Mouse (Mus musculus): ENCODE data around the gene Sertad1. TPM values are rescaled to one million over a fixed set of nuclear protein-coding genes. Genes with fewer than 3 reads are reported as not detected.
A peak's percentile ranks its signal among the peaks of the same experiment; 100 is the strongest.

Gene Sertad1
- polyA plus RNA-seq, 1 experiment from 2014 or later: 35.6 TPM

GRCm38 (mm10) chr7:27471390-27472120 is 15.2 kb upstream of the Sertad1 start:
- 89% methylated on average over 11 of the region's 11 CpGs for WGBS
- no peaks in the 10 kb centered on the region for H3K27me3 ChIP-seq (ENCODE audit: control insufficient read depth, insufficient read depth, low read length)
- H3K4me3 ChIP-seq (ENCODE audit: low read length): no peak overlapping the region
- H3K36me3 ChIP-seq (ENCODE audit: control insufficient read depth, insufficient read depth, low read length): peaks cover 7% of the 10 kb centered on the region
- H3K9me3 ChIP-seq (ENCODE audit: control insufficient read depth, low read length): no peaks in the 10 kb centered on the region
- H3K4me2 ChIP-seq (replicated peaks; ENCODE audit: low read depth, low read length): no peak overlapping the region
- H3K27ac ChIP-seq (ENCODE audit: low read depth, low read length): no peak overlapping the region
- no peak for ATAC-seq (ENCODE audit: low FRiP score, low TSS enrichment)
- H3K4me1 ChIP-seq (ENCODE audit: control insufficient read depth, insufficient read depth, low read length): peaks cover 18% of the 10 kb centered on the region
- no peak overlapping the region for H3K9ac ChIP-seq (ENCODE audit: low read depth, low read length)

GRCm38 (mm10) chr7:27472596-27472995 is 14.1 kb upstream of the Sertad1 start:
- Histone ChIP-seq H3K4me1 (ENCODE audit: control insufficient read depth, insufficient read depth, low read length) (peaks cover 15% of the 10 kb centered on the region), H3K36me3 (ENCODE audit: control insufficient read depth, insufficient read depth, low read length) (peaks cover 12% of the 10 kb centered on the region), H3K4me3 (ENCODE audit: low read length) (peak overlapping the region; percentile 72), H3K27me3 (ENCODE audit: control insufficient read depth, insufficient read depth, low read length) (no peaks in the 10 kb centered on the region), H3K9me3 (ENCODE audit: control insufficient read depth, low read length) (no peaks in the 10 kb centered on the region), H3K4me2 (replicated peaks; ENCODE audit: low read depth, low read length) (peak overlapping the region; percentile 38), H3K27ac (ENCODE audit: low read depth, low read length) (peak overlapping the region; percentile 96; the same call in 1 of the 2 replicates), H3K9ac (ENCODE audit: low read depth, low read length) (0 out of 2 replicates have a peak overlapping the region, but pooled peaks have one; percentile 5)
- ATAC-seq (ENCODE audit: low FRiP score, low TSS enrichment): no peak
- 48% methylated on average over 7 of the region's 7 CpGs for WGBS

- WGBS: under 1% methylated on average over 36 of the region's 36 CpGs
- ATAC-seq (ENCODE audit: low FRiP score, low TSS enrichment): peak; percentile 93
- peak within 1 kb of the TSS; percentile 74 for H3K9ac ChIP-seq (ENCODE audit: low read depth, low read length)
- no peaks in the 10 kb centered on the region for H3K9me3 ChIP-seq (ENCODE audit: control insufficient read depth, low read length)
- H3K27me3 ChIP-seq (ENCODE audit: control insufficient read depth, insufficient read depth, low read length): no peaks in the 10 kb centered on the region
- H3K36me3 ChIP-seq (ENCODE audit: control insufficient read depth, insufficient read depth, low read length): peaks cover 14% of the 10 kb centered on the region
- peaks cover 18% of the 10 kb centered on the region for H3K4me1 ChIP-seq (ENCODE audit: control insufficient read depth, insufficient read depth, low read length)
- H3K27ac ChIP-seq (ENCODE audit: low read depth, low read length): peak within 1 kb of the TSS; percentile 96
- peak within 1 kb of the TSS; percentile 72 for H3K4me3 ChIP-seq (ENCODE audit: low read length)
- H3K4me2 ChIP-seq (replicated peaks; ENCODE audit: low read depth, low read length): peak within 1 kb of the TSS; percentile 72
These were observed 13.4 kb upstream of the Sertad1 start, which contains the start of gene Sertad3 for GRCm38 (mm10) chr7:27473156-27473834. Gene Sertad3, plus strand, starts transcription at chr7:27473768.

GRCm38 (mm10) chr7:27473835-27474489 is 12.7 kb upstream of the Sertad1 start:
- WGBS: under 1% methylated on average over 34 of the region's 34 CpGs
- H3K4me1 ChIP-seq (ENCODE audit: control insufficient read depth, insufficient read depth, low read length): peaks cover 18% of the 10 kb centered on the region
- no peak for ATAC-seq (ENCODE audit: low FRiP score, low TSS enrichment)
- H3K4me3 ChIP-seq (ENCODE audit: low read length): peak overlapping the region; percentile 72
- H3K36me3 ChIP-seq (ENCODE audit: control insufficient read depth, insufficient read depth, low read length): peaks cover 14% of the 10 kb centered on the region
- no peaks in the 10 kb centered on the region for H3K9me3 ChIP-seq (ENCODE audit: control insufficient read depth, low read length)
- no peaks in the 10 kb centered on the region for H3K27me3 ChIP-seq (ENCODE audit: control insufficient read depth, insufficient read depth, low read length)
- peak overlapping the region; percentile 72 for H3K4me2 ChIP-seq (replicated peaks; ENCODE audit: low read depth, low read length)
- peak overlapping the region; percentile 96 for H3K27ac ChIP-seq (ENCODE audit: low read depth, low read length)
- peak overlapping the region; percentile 74 for H3K9ac ChIP-seq (ENCODE audit: low read depth, low read length)

GRCm38 (mm10) chr7:27474490-27474954 is 12.2 kb upstream of the Sertad1 start:
- ATAC-seq (ENCODE audit: low FRiP score, low TSS enrichment): peak; percentile 94
- H3K4me1 ChIP-seq (ENCODE audit: control insufficient read depth, insufficient read depth, low read length): peaks cover 18% of the 10 kb centered on the region
- H3K4me3 ChIP-seq (ENCODE audit: low read length): peak overlapping the region; percentile 72
- peak overlapping the region; percentile 74; the same call in 1 of the 2 replicates for H3K9ac ChIP-seq (ENCODE audit: low read depth, low read length)
- WGBS: under 1% methylated on average over 23 of the region's 23 CpGs
- H3K4me2 ChIP-seq (replicated peaks; ENCODE audit: low read depth, low read length): peak overlapping the region; percentile 72
- no peaks in the 10 kb centered on the region for H3K9me3 ChIP-seq (ENCODE audit: control insufficient read depth, low read length)
- H3K27me3 ChIP-seq (ENCODE audit: control insufficient read depth, insufficient read depth, low read length): no peaks in the 10 kb centered on the region
- peaks cover 14% of the 10 kb centered on the region for H3K36me3 ChIP-seq (ENCODE audit: control insufficient read depth, insufficient read depth, low read length)
- peak overlapping the region; percentile 96 for H3K27ac ChIP-seq (ENCODE audit: low read depth, low read length)

GRCm38 (mm10) chr7:27475596-27475995 is 11.1 kb upstream of the Sertad1 start:
- Histone ChIP-seq H3K27ac (ENCODE audit: low read depth, low read length) (no peak overlapping the region), H3K4me3 (ENCODE audit: low read length) (no peak overlapping the region; the same call in 1 of the 2 replicates), H3K9ac (ENCODE audit: low read depth, low read length) (peak overlapping the region; percentile 28; the same call in 1 of the 2 replicates), H3K4me1 (ENCODE audit: control insufficient read depth, insufficient read depth, low read length) (peaks cover 18% of the 10 kb centered on the region), H3K27me3 (ENCODE audit: control insufficient read depth, insufficient read depth, low read length) (no peaks in the 10 kb centered on the region), H3K36me3 (ENCODE audit: control insufficient read depth, insufficient read depth, low read length) (peaks cover 14% of the 10 kb centered on the region), H3K4me2 (replicated peaks; ENCODE audit: low read depth, low read length) (no peak overlapping the region), H3K9me3 (ENCODE audit: control insufficient read depth, low read length) (no peaks in the 10 kb centered on the region)
- 88% methylated on average over 2 of the region's 2 CpGs for WGBS
- no peak for ATAC-seq (ENCODE audit: low FRiP score, low TSS enrichment)

GRCm38 (mm10) chr7:27476098-27476635 is 10.5 kb upstream of the Sertad1 start:
- Histone ChIP-seq H3K36me3 (ENCODE audit: control insufficient read depth, insufficient read depth, low read length) (peaks cover 14% of the 10 kb centered on the region), H3K27me3 (ENCODE audit: control insufficient read depth, insufficient read depth, low read length) (no peaks in the 10 kb centered on the region), H3K9ac (ENCODE audit: low read depth, low read length) (no peak overlapping the region), H3K27ac (ENCODE audit: low read depth, low read length) (no peak overlapping the region), H3K4me2 (replicated peaks; ENCODE audit: low read depth, low read length) (no peak overlapping the region), H3K4me3 (ENCODE audit: low read length) (no peak overlapping the region), H3K9me3 (ENCODE audit: control insufficient read depth, low read length) (no peaks in the 10 kb centered on the region), H3K4me1 (ENCODE audit: control insufficient read depth, insufficient read depth, low read length) (peaks cover 21% of the 10 kb centered on the region)
- ATAC-seq (ENCODE audit: low FRiP score, low TSS enrichment): no peak
- 97% methylated on average over 14 of the region's 14 CpGs for WGBS

- Histone ChIP-seq H3K9ac (ENCODE audit: low read depth, low read length) (no peak overlapping the region), H3K4me2 (replicated peaks; ENCODE audit: low read depth, low read length) (no peak overlapping the region), H3K4me3 (ENCODE audit: low read length) (no peak overlapping the region), H3K4me1 (ENCODE audit: control insufficient read depth, insufficient read depth, low read length) (peaks cover 16% of the 10 kb centered on the region), H3K27ac (ENCODE audit: low read depth, low read length) (no peak overlapping the region), H3K36me3 (ENCODE audit: control insufficient read depth, insufficient read depth, low read length) (peaks cover 14% of the 10 kb centered on the region), H3K27me3 (ENCODE audit: control insufficient read depth, insufficient read depth, low read length) (no peaks in the 10 kb centered on the region), H3K9me3 (ENCODE audit: control insufficient read depth, low read length) (no peaks in the 10 kb centered on the region)
- WGBS: 77% methylated on average over 7 of the region's 7 CpGs
- no peak for ATAC-seq (ENCODE audit: low FRiP score, low TSS enrichment)
These were observed 8.1 kb upstream of the Sertad1 start for GRCm38 (mm10) chr7:27478561-27478960.

Data from kidney, embryonic 14.5 days (tissue).